22 mouse cellular contexts compared by ENCODE assay signal in the genomic region with DNA sequence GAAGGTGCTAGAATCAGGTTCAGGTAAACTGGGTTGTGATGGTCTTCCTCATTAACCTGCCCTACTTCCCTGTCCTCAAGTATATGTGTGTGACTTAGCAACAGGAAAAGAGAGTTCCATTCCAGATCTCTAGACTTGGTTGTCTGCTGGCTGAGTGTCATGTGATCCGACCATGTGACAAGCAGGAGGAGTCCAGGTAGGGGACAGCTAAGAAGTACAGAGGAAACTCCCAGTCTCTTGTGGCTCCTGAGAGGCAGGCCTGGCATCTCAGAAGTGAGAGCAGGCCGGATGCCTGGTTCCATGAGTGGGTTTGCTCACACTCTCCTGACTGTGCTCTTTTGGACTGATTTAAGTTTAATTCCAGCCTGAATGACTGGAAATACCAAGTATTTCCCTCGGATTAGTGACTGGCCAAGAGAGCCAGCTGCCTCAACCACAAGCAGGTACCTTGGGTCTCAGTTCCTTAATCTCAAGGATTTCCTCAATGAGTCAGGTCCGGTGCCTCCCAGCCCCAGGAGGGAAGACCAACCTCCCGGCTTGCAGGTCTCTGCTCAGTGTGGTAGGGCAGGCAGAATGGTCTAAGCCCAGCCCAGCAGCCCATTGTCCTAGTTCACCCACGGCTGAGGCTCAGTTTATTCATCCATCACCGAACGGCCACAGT. TPM values are rescaled to one million over a fixed set of nuclear protein-coding genes. Genes with fewer than 3 reads are reported as not detected.
DNase-seq lines count a peak whose midpoint lies in the region; ATAC-seq and TF ChIP-seq lines count a peak whose summit lies in the region.
"Had no signal": no experiment of that assay in that cellular context is flagged by ENCODE, and none has a peak within 500 bp of the region (broad histone marks: within the 10 kb centered on the region; RNA-seq: fewer than 3 reads in every experiment).

No protein-coding gene starts in this region.

- H3K4me2 ChIP-seq in lung, postnatal 0 days (replicated peaks; ENCODE audit: low read depth, low read length) = no peak overlapping the region
- no peak overlapping the region for H3K4me2 ChIP-seq in neural tube, embryonic 15.5 days
- H3K4me2 ChIP-seq: embryonic facial prominence, embryonic 13.5 days; forebrain, embryonic 12.5 days; heart, embryonic 15.5 days; hindbrain, embryonic 14.5 days; lung, embryonic 15.5 days had no signal

- H3K9ac ChIP-seq in lung, postnatal 0 days (replicated peaks; ENCODE audit: low read depth) = no peak overlapping the region
- no peak overlapping the region for H3K9ac ChIP-seq in neural tube, embryonic 15.5 days (replicated peaks)
- H3K9ac ChIP-seq: embryonic facial prominence, embryonic 13.5 days; forebrain, embryonic 12.5 days; heart, embryonic 15.5 days; hindbrain, embryonic 14.5 days; lung, embryonic 15.5 days had no signal

- no peak overlapping the region for H3K27ac ChIP-seq in lung, postnatal 0 days (ENCODE audit: low read length)
- H3K27ac ChIP-seq in neural tube, embryonic 15.5 days (replicated peaks) = no peak overlapping the region
- H3K27ac ChIP-seq: embryonic facial prominence, embryonic 13.5 days; forebrain, embryonic 12.5 days; gastrocnemius, adult 2 months; heart, embryonic 15.5 days; hindbrain, embryonic 14.5 days; lung, embryonic 15.5 days; midbrain, embryonic 10.5 days had no signal

- H3K27me3 ChIP-seq in lung, postnatal 0 days (replicated peaks; ENCODE audit: insufficient read depth, low read length) = no peaks in the 10 kb centered on the region
- no peaks in the 10 kb centered on the region for H3K27me3 ChIP-seq in neural tube, embryonic 15.5 days (replicated peaks)
- H3K27me3 ChIP-seq: embryonic facial prominence, embryonic 13.5 days; forebrain, embryonic 12.5 days; heart, embryonic 15.5 days; lung, embryonic 15.5 days had no signal

- no peaks in the 10 kb centered on the region for H3K4me1 ChIP-seq in lung, postnatal 0 days (ENCODE audit: insufficient read depth, low read depth, low read length)
- H3K4me1 ChIP-seq in neural tube, embryonic 15.5 days = no peaks in the 10 kb centered on the region
- H3K4me1 ChIP-seq: embryonic facial prominence, embryonic 13.5 days; forebrain, embryonic 12.5 days; heart, embryonic 15.5 days; lung, embryonic 15.5 days; midbrain, embryonic 10.5 days had no signal

- no peak for TF ChIP-seq EP300 in lung, postnatal 0 days (IDR thresholded peaks at IDR 0.05)

- 60% methylated on average over 8 of the region's 8 CpGs for WGBS in lung, postnatal 0 days
- WGBS in neural tube, embryonic 15.5 days = 80% methylated on average over 8 of the region's 8 CpGs

- TF ChIP-seq CTCF in lung, postnatal 0 days (IDR thresholded peaks at IDR 0.05) = no peak

- DNase-seq in lung, adult 18-20 months = peak; percentile 59 to 66
- no peak for DNase-seq in lung, postnatal 14 days
- peak; percentile 13 for DNase-seq in lung, postnatal 0 days (ENCODE audit: low spot score)
- no peak for DNase-seq in left cerebral cortex, adult 11 months (ENCODE audit: low spot score)
- DNase-seq in cerebellum, adult 11-12 months = no peak
- DNase-seq: adrenal gland, postnatal 14 days; cerebellum, postnatal 10 days; gastrocnemius, adult 2 months; heart, postnatal 36 days; kidney, adult 18-20 months; kidney, postnatal 4 days had no signal

- peak; percentile 72 for ATAC-seq in common myeloid progenitor, adult 5-6 weeks (replicated peaks; ENCODE audit: low read depth, poor library complexity, severe bottlenecking)
- peak; percentile 60 for ATAC-seq in lung, postnatal 0 days
- no peak for ATAC-seq in neural tube, embryonic 15.5 days (ENCODE audit: low FRiP score)
- ATAC-seq: inflammation-experienced regulatory T-cells, adult 6 months; midbrain, embryonic 16.5 days had no signal

- H3K36me3 ChIP-seq in lung, postnatal 0 days (ENCODE audit: insufficient read depth, low read length) = no peaks in the 10 kb centered on the region
- H3K36me3 ChIP-seq in neural tube, embryonic 15.5 days = no peaks in the 10 kb centered on the region
- H3K36me3 ChIP-seq: embryonic facial prominence, embryonic 13.5 days; forebrain, embryonic 12.5 days; heart, embryonic 15.5 days; lung, embryonic 15.5 days; midbrain, embryonic 10.5 days had no signal

- no peak overlapping the region for H3K4me3 ChIP-seq in lung, postnatal 0 days (ENCODE audit: low read depth, low read length)
- no peak overlapping the region for H3K4me3 ChIP-seq in neural tube, embryonic 15.5 days (replicated peaks)
- H3K4me3 ChIP-seq: embryonic facial prominence, embryonic 13.5 days; erythroblast, embryonic 14.5 days; forebrain, embryonic 12.5 days; gastrocnemius, adult 2 months; heart, embryonic 15.5 days; lung, embryonic 15.5 days; midbrain, embryonic 10.5 days had no signal

- H3K9me3 ChIP-seq in lung, postnatal 0 days (ENCODE audit: low read length) = no peaks in the 10 kb centered on the region
- no peaks in the 10 kb centered on the region for H3K9me3 ChIP-seq in neural tube, embryonic 15.5 days (replicated peaks)
- H3K9me3 ChIP-seq: embryonic facial prominence, embryonic 13.5 days; forebrain, embryonic 12.5 days; heart, embryonic 15.5 days; lung, embryonic 15.5 days; midbrain, embryonic 10.5 days had no signal

RNA-seq across cellular contexts. Expression of gene Tent5c, which starts 26.1 kb away (rescaled TPM):
- 2.9 and 4.2 TPM in 2 replicates for total RNA-seq in common myeloid progenitor, adult 5-6 weeks (2017)
- 11.5 and 14.0 TPM in 2 replicates for polyA plus RNA-seq in lung, postnatal 0 days (2015; fragmentation: Nextera tagmentation; extraction: Ambion mirVana)
- polyA plus RNA-seq in neural tube, embryonic 15.5 days (2015; fragmentation: Nextera tagmentation; extraction: Ambion mirVana) = 3.0 and 3.7 TPM in 2 replicates

Comparison
In these comparisons a context has a peak if more than half of its experiments do, and no peak if none do; other contexts are left out.
1. DNase-seq: peak in lung, adult 18-20 months (2 of 2) and lung, postnatal 0 days (single experiment); none in lung, postnatal 14 days (single experiment), left cerebral cortex, adult 11 months (single experiment) and cerebellum, adult 11-12 months (single experiment).